Comparison of ENCODE assay signal across 18 mouse cellular contexts in the genomic region with DNA sequence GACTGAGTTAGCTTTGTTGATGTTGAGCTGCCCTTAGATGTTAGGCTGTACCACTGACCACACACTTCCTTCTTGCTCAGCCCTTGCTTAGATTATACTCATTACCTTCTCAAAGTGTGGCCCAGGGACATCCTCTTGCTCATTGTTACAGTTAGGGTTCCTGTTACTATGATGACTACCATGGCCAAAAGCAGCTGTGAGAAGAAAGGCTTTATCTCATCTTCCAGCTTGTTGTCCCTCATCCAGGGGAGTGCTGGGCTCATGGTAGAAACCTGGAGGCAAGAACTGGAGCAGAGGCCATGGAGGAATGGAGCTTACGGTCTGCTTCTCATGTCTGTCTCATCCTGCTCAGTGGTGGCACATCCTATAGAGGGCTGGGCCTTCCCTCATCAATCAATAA. TPM values are rescaled to one million over a fixed set of nuclear protein-coding genes. Genes with fewer than 3 reads are reported as not detected.
DNase-seq lines count a peak whose midpoint lies in the region; ATAC-seq and TF ChIP-seq lines count a peak whose summit lies in the region.
"Had no signal": no experiment of that assay in that cellular context is flagged by ENCODE, and none has a peak within 500 bp of the region (broad histone marks: within the 10 kb centered on the region; RNA-seq: fewer than 3 reads in every experiment).

No protein-coding gene starts in this region.

- TF ChIP-seq EP300 in liver, postnatal 0 days (IDR thresholded peaks at IDR 0.05; ENCODE audit: low read depth) = no peak

- no peaks in the 10 kb centered on the region for H3K9me3 ChIP-seq in heart, embryonic 12.5 days (replicated peaks)
- H3K9me3 ChIP-seq in liver, postnatal 0 days (ENCODE audit: low read length) = no peaks in the 10 kb centered on the region
- no peaks in the 10 kb centered on the region for H3K9me3 ChIP-seq in stomach, embryonic 15.5 days
- H3K9me3 ChIP-seq: embryonic facial prominence, embryonic 12.5 days; forebrain, embryonic 10.5 days; hindbrain, embryonic 15.5 days; limb, embryonic 12.5 days; midbrain, embryonic 10.5 days had no signal

- no peak for DNase-seq in heart, adult 9 months (ENCODE audit: low spot score in 2 of 2)
- no peak for DNase-seq in liver, postnatal 0 days
- DNase-seq in adipocyte (ENCODE audit: low spot score) = no peak
- no peak for DNase-seq in urinary bladder, postnatal 10 days (ENCODE audit: low spot score)
- no peak for DNase-seq in cerebellum, adult 8-10 months
- DNase-seq: adrenal gland, postnatal 10 days; cerebellum, postnatal 36 days; heart, postnatal 10 days; spleen, adult 18-20 months had no signal

- whole genome bisulfite sequencing in heart, embryonic 12.5 days = 86% methylated on average over 1 of the region's 1 CpGs
- 81% methylated on average over 1 of the region's 1 CpGs for WGBS in liver, postnatal 0 days (ENCODE audit: insufficient replicate concordance)
- WGBS in stomach, embryonic 15.5 days = 76% methylated on average over 1 of the region's 1 CpGs

- no peaks in the 10 kb centered on the region for H3K36me3 ChIP-seq in heart, embryonic 12.5 days
- no peaks in the 10 kb centered on the region for H3K36me3 ChIP-seq in liver, postnatal 0 days (replicated peaks; ENCODE audit: insufficient read depth, low read length)
- H3K36me3 ChIP-seq in stomach, embryonic 15.5 days = no peaks in the 10 kb centered on the region
- H3K36me3 ChIP-seq: embryonic facial prominence, embryonic 12.5 days; forebrain, embryonic 10.5 days; hindbrain, embryonic 15.5 days; limb, embryonic 12.5 days; midbrain, embryonic 10.5 days had no signal

- H3K4me2 ChIP-seq in heart, embryonic 12.5 days = no peak overlapping the region
- no peak overlapping the region for H3K4me2 ChIP-seq in liver, postnatal 0 days (ENCODE audit: low read depth, low read length)
- no peak overlapping the region for H3K4me2 ChIP-seq in stomach, embryonic 15.5 days
- H3K4me2 ChIP-seq: embryonic facial prominence, embryonic 12.5 days; hindbrain, embryonic 15.5 days; limb, embryonic 12.5 days had no signal

- H3K4me1 ChIP-seq in heart, embryonic 12.5 days (replicated peaks) = 0 out of 2 replicates have a peak, but pooled peaks cover 5% of the 10 kb centered on the region
- peaks cover 43% of the 10 kb centered on the region for H3K4me1 ChIP-seq in liver, postnatal 0 days (ENCODE audit: insufficient read depth)
- H3K4me1 ChIP-seq in stomach, embryonic 15.5 days = no peaks in the 10 kb centered on the region
- H3K4me1 ChIP-seq: embryonic facial prominence, embryonic 12.5 days; forebrain, embryonic 10.5 days; hindbrain, embryonic 15.5 days; limb, embryonic 12.5 days; midbrain, embryonic 10.5 days had no signal

- H3K27me3 ChIP-seq in heart, embryonic 12.5 days (replicated peaks) = no peaks in the 10 kb centered on the region
- no peaks in the 10 kb centered on the region for H3K27me3 ChIP-seq in liver, postnatal 0 days (ENCODE audit: insufficient read depth, low read length)
- H3K27me3 ChIP-seq in stomach, embryonic 15.5 days (replicated peaks) = no peaks in the 10 kb centered on the region
- H3K27me3 ChIP-seq: embryonic facial prominence, embryonic 12.5 days; hindbrain, embryonic 15.5 days; limb, embryonic 12.5 days had no signal

- H3K9ac ChIP-seq in heart, embryonic 12.5 days = no peak overlapping the region
- H3K9ac ChIP-seq in liver, postnatal 0 days (replicated peaks) = no peak overlapping the region
- H3K9ac ChIP-seq in stomach, embryonic 15.5 days = no peak overlapping the region
- H3K9ac ChIP-seq: embryonic facial prominence, embryonic 12.5 days; hindbrain, embryonic 15.5 days; limb, embryonic 12.5 days had no signal

- H3K4me3 ChIP-seq in heart, embryonic 12.5 days = no peak overlapping the region
- H3K4me3 ChIP-seq in liver, postnatal 0 days (ENCODE audit: low read depth, low read length) = no peak overlapping the region
- H3K4me3 ChIP-seq in stomach, embryonic 15.5 days (replicated peaks) = no peak overlapping the region
- H3K4me3 ChIP-seq: embryonic facial prominence, embryonic 12.5 days; forebrain, embryonic 10.5 days; hindbrain, embryonic 15.5 days; limb, embryonic 12.5 days; midbrain, embryonic 10.5 days had no signal

- ATAC-seq in heart, embryonic 12.5 days (ENCODE audit: insufficient number of reproducible peaks, low FRiP score) = peak; percentile 67
- ATAC-seq in common myeloid progenitor, adult 5-6 weeks (replicated peaks; ENCODE audit: low read depth, poor library complexity, severe bottlenecking) = peak; percentile 60
- peak; percentile 28; the same call in 1 of the 2 replicates for ATAC-seq in liver, postnatal 0 days
- no peak for ATAC-seq in stomach, embryonic 15.5 days (ENCODE audit: insufficient read depth, low FRiP score, low read depth)
- ATAC-seq: lung, postnatal 0 days had no signal

- H3K27ac ChIP-seq in heart, embryonic 12.5 days (ENCODE audit: poor library complexity, severe bottlenecking) = no peak overlapping the region
- peak overlapping the region; percentile 30; the same call in 1 of the 2 replicates for H3K27ac ChIP-seq in liver, postnatal 0 days (ENCODE audit: low read depth)
- peak overlapping the region; percentile 12; the same call in 1 of the 2 replicates for H3K27ac ChIP-seq in stomach, embryonic 15.5 days
- H3K27ac ChIP-seq: embryonic facial prominence, embryonic 12.5 days; forebrain, embryonic 10.5 days; hindbrain, embryonic 15.5 days; limb, embryonic 12.5 days; midbrain, embryonic 10.5 days had no signal

- TF ChIP-seq CTCF in liver, postnatal 0 days (IDR thresholded peaks at IDR 0.05; ENCODE audit: low read depth) = no peak

RNA-seq across cellular contexts. Expression of a gene that starts 28.9 kb away (rescaled TPM):
- 36.8 and 38.5 TPM in 2 replicates for polyA plus RNA-seq in heart, embryonic 12.5 days (2016; fragmentation: Nextera tagmentation; extraction: Ambion mirVana)
- 45.8 and 100 TPM in 2 replicates for total RNA-seq in common myeloid progenitor, adult 5-6 weeks (2017)
- polyA plus RNA-seq in liver, postnatal 0 days (2015; fragmentation: Nextera tagmentation; extraction: Ambion mirVana) = 6.3 and 9.6 TPM in 2 replicates
- polyA plus RNA-seq in stomach, embryonic 15.5 days (2015; fragmentation: Nextera tagmentation; extraction: Ambion mirVana) = 27.4 and 28.5 TPM in 2 replicates
